Mouse (Mus musculus) hindbrain, embryonic 15.5 days (tissue): ENCODE data around the gene Morn1. TPM values are rescaled to one million over a fixed set of nuclear protein-coding genes. Genes with fewer than 3 reads are reported as not detected.

Experiments used
- ATAC-seq: fragments of 200-750 bp; cut with Nextera tagmentation; 2 replicates; pipeline ENCODE4 v1.8.0; 2017; ENCODE audit warnings: low read depth, moderate number of reproducible peaks, moderate TSS enrichment; ENCODE audit not compliant: low FRiP score
- H3K27ac ChIP-seq: fragments of 300-500 bp; sonication (generic); replicated peaks from 2 replicates; pipeline ENCODE4 v1.5.1; 2015; ENCODE audit warnings: mild to moderate bottlenecking, inconsistent platforms
- H3K27me3 ChIP-seq: fragments of 300-500 bp; sonication (generic); 2 replicates; pipeline ENCODE4 v1.6.1; 2015; ENCODE audit warnings: control low read depth, inconsistent platforms
- H3K36me3 ChIP-seq: fragments of 300-500 bp; sonication (generic); 2 replicates; pipeline ENCODE4 v1.6.1; 2015; ENCODE audit warnings: control low read depth, inconsistent platforms
- H3K4me1 ChIP-seq: fragments of 300-500 bp; sonication (generic); replicated peaks from 2 replicates; pipeline ENCODE4 v1.6.1; 2015; ENCODE audit warnings: control low read depth, inconsistent platforms
- H3K4me2 ChIP-seq: fragments of 300-500 bp; sonication (generic); 2 replicates; pipeline ENCODE4 v1.6.1; 2015; ENCODE audit warnings: moderate library complexity, mild to moderate bottlenecking, inconsistent platforms
- H3K4me3 ChIP-seq: fragments of 300-500 bp; sonication (generic); 2 replicates; pipeline ENCODE4 v1.5.1; 2015; ENCODE audit warnings: mild to moderate bottlenecking, inconsistent platforms
- H3K9ac ChIP-seq: fragments of 300-500 bp; sonication (generic); 2 replicates; pipeline ENCODE4 v1.6.1; 2015; ENCODE audit warnings: inconsistent platforms
- H3K9me3 ChIP-seq: fragments of 300-500 bp; sonication (generic); 2 replicates; pipeline ENCODE4 v1.6.1; 2016; ENCODE audit warnings: control low read depth, inconsistent platforms
- WGBS: fragments of 180-500 bp; shearing (Covaris S2); methylation state at CpG from one replicate; pipeline ENCODE4 v1.1.7; 2015; 5-methylcytosine and 5-hydroxymethylcytosine counted together
- polyA plus RNA-seq: library from polyadenylated mRNA; unstranded; fragments of >200 nt; fragmentation: Nextera tagmentation; extraction: Ambion mirVana; gene quantifications from 2 replicates; pipeline ENCODE4 v1.2.1, GENCODE M21; 2015

The Morn1 gene
- polyA plus RNA-seq, 1 experiment from 2014 or later, result 10.0 TPM

DNA sequence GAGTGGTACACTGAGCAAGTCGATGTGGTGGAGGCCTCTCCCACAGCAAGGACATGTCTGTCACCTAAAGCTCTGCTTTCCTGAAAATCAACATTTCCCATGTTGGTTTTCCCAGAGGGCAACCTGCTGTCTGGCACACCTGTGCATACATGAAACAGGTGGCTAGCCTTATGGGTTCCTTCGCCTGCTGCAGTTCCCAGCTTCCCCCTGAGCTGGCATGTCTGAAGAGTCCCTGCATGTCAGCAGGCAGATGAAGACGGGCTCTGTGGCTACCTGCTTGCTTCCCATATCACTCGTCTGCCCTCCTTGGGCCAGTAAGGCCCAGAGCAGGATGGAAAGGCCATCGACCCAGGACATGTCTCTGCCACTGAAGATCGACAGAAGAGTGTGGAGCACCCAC lies 11.1 kb downstream of the Morn1 start:
- 89% methylated on average over 6 of the region's 6 CpGs for WGBS

DNA sequence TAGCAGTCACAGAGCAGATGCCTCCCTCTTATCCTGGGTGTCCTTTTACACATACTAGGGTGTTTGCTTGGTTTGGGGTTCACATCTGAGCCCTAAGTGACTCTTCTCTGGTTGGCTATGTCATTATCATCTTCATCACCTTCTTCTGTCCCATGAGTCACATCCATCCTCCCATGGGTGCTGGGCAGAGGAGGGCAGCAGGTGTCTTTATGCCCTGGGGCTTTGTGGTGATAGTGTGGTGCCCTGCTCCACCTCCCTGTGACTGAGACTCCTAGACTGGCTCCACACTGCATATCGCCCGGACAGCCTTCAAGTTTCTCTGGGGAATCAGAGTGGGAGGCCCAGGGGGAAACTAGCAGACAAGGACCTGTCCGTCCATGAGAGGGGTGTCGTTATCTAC lies 12.2 kb downstream of the Morn1 start:
- Histone ChIP-seq H3K4me2 (no peak overlapping the region), H3K36me3 (no peaks in the 10 kb centered on the region), H3K27ac (no peak overlapping the region), H3K9me3 (no peaks in the 10 kb centered on the region), H3K9ac (no peak overlapping the region), H3K4me3 (no peak overlapping the region), H3K4me1 (peaks cover 5% of the 10 kb centered on the region; the same call in 1 of the 2 replicates), H3K27me3 (no peaks in the 10 kb centered on the region)
- no peak for ATAC-seq
- WGBS, result 80% methylated on average over 4 of the region's 4 CpGs

More for the DNA sequence above, 11.1 kb downstream of the Morn1 start:
- H3K4me1 ChIP-seq, result peaks cover 5% of the 10 kb centered on the region; the same call in 1 of the 2 replicates
- no peaks in the 10 kb centered on the region for H3K27me3 ChIP-seq
- no peak for ATAC-seq
- no peak overlapping the region for H3K4me2 ChIP-seq
- H3K9ac ChIP-seq, result no peak overlapping the region
- no peak overlapping the region for H3K27ac ChIP-seq
- H3K4me3 ChIP-seq, result no peak overlapping the region
- H3K9me3 ChIP-seq, result no peaks in the 10 kb centered on the region
- no peaks in the 10 kb centered on the region for H3K36me3 ChIP-seq

DNA sequence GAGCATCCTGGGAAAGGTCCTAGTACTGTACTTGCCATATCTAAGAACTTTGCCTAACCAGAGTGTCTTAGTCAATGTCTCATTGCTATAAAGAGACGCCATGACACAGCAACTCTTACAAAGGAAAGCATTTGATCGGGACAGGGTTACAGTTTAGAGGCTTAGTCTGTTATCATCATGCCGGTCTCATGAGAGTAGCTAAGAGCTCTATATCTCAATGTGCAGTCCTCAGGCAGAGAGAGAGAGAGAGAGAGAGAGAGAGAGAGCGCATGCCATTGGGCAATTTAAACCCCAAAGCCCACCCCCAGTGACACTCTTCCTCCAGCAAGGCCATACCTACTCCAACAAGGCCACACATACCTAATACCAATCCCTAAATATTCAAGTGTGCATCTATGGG lies 21.5 kb downstream of the Morn1 start:
- WGBS, result 90% methylated on average over 4 of the region's 4 CpGs
- H3K27ac ChIP-seq, result no peak overlapping the region
- H3K4me2 ChIP-seq, result no peak overlapping the region
- no peak overlapping the region for H3K9ac ChIP-seq
- no peak for ATAC-seq
- no peaks in the 10 kb centered on the region for H3K4me1 ChIP-seq
- H3K36me3 ChIP-seq, result no peaks in the 10 kb centered on the region
- H3K4me3 ChIP-seq, result no peak overlapping the region
- no peaks in the 10 kb centered on the region for H3K9me3 ChIP-seq
- no peaks in the 10 kb centered on the region for H3K27me3 ChIP-seq

DNA sequence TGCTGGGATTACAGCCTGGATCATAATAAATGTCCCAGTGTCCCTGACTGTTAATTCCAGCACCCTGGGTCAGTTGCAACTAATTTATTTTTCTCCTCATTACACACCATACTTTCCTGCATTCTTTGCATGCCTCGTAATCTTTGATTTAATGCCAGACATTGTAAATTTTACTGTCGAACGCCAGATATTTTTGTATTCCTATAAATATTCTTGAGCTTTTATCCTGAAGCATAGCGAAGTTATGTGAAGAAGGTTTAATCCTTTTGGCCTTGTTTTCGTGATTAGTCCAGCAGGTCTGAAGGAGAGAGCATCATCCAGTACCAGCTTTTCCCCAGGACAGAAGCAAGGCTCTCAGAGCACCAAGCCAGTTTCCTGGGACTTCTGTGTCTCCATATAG lies 23.1 kb downstream of the Morn1 start:
- no peak for ATAC-seq
- Histone ChIP-seq H3K4me1 (no peaks in the 10 kb centered on the region), H3K27ac (no peak overlapping the region), H3K4me3 (no peak overlapping the region), H3K9ac (no peak overlapping the region), H3K27me3 (no peaks in the 10 kb centered on the region), H3K4me2 (no peak overlapping the region), H3K36me3 (no peaks in the 10 kb centered on the region), H3K9me3 (no peaks in the 10 kb centered on the region)
- 89% methylated on average over 5 of the region's 5 CpGs for WGBS

DNA sequence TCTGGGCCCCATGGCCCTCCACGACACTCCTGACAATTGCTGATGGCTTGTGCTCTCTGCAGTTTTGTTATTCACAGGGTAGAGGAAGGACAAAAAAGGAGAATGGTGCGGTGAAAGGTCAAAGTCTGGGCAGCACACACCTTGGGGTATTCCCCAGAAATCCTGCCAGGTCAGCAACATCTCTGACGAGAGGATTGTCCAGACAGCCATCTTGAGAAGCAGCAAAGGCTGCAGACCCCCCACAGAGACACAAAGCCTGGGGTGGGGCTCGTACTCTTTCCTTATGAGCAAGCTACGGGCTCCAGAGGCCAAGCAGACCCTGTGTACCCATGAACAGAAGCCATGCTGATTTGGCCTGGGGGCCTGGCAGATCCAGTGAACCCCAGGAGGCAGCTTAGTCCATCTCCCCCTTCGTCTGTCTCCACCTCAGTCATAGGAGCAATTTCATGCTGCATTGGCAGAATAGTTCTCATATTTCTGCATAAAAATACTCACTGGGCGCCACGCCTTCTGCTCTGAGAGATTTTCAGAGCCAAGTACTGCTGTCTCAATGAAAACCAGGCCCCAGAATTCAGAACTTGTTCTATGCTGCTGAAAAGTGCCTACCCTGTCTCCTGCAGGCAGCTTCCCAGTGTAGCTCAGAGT lies 27.5 kb downstream of the Morn1 start:
- no peak for ATAC-seq
- H3K4me1 ChIP-seq, result no peaks in the 10 kb centered on the region; the same call in 1 of the 2 replicates
- no peak overlapping the region for H3K4me3 ChIP-seq
- WGBS, result 51% methylated on average over 8 of the region's 8 CpGs
- no peaks in the 10 kb centered on the region for H3K9me3 ChIP-seq
- H3K27me3 ChIP-seq, result no peaks in the 10 kb centered on the region
- H3K9ac ChIP-seq, result no peak overlapping the region
- H3K27ac ChIP-seq, result no peak overlapping the region
- H3K36me3 ChIP-seq, result no peaks in the 10 kb centered on the region
- no peak overlapping the region for H3K4me2 ChIP-seq

DNA sequence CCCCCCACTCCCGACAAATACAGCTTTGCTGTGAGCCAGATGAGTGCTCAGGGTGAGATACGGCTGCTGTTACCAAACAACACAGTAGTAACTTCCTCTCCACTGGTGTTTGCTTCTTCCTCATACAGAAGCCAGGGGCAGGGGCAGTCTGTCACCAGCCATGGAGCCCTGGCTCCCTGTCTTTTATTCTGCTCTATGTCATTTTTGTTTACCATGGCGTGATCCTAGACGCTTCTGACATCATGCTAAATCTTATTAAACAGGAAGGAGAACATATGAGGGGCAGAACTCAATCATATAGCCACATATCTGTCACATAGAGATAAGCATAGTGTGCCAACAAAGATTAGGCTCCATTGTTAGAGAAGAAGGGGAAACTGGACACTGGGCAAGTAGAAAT lies 30.2 kb downstream of the Morn1 start:
- Histone ChIP-seq H3K36me3 (no peaks in the 10 kb centered on the region), H3K9ac (no peak overlapping the region), H3K9me3 (no peaks in the 10 kb centered on the region), H3K4me2 (no peak overlapping the region), H3K27me3 (no peaks in the 10 kb centered on the region), H3K4me1 (peaks cover 4% of the 10 kb centered on the region; the same call in 1 of the 2 replicates), H3K27ac (no peak overlapping the region), H3K4me3 (no peak overlapping the region)
- no peak for ATAC-seq
- WGBS, result 81% methylated on average over 4 of the region's 4 CpGs

DNA sequence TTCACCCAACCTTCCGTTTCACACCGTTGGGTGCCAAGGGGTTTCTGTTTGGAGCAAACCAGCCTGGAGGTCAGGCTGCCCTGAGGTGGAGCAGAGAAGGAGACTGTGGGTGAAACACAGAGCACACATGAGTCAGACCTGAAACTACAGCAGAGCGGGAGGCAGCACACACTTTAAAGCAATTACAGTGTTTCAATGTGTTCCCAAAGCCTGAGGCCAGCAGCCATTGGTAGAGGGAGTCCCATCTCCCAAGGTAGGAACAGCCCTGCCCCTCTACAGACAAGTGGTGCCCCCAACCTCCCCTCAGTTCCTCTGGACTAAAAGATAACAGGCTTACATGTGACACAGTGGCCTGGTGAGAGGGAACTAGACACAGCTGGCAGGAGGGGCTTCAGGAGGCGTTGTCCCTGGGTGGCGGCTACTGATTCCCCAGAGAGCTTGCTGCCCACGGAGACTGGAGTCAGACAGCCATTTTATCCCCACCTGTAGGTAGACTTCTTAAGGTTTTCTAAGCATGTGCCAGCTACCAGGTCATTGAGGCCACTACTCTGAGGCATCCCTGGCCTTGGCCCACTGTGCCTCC lies 31.1 kb downstream of the Morn1 start:
- Histone ChIP-seq H3K27me3 (no peaks in the 10 kb centered on the region), H3K4me3 (no peak overlapping the region), H3K9ac (no peak overlapping the region), H3K4me2 (no peak overlapping the region), H3K27ac (no peak overlapping the region), H3K4me1 (peaks cover 9% of the 10 kb centered on the region), H3K36me3 (no peaks in the 10 kb centered on the region), H3K9me3 (no peaks in the 10 kb centered on the region)
- 75% methylated on average over 6 of the region's 6 CpGs for WGBS
- ATAC-seq, result no peak

DNA sequence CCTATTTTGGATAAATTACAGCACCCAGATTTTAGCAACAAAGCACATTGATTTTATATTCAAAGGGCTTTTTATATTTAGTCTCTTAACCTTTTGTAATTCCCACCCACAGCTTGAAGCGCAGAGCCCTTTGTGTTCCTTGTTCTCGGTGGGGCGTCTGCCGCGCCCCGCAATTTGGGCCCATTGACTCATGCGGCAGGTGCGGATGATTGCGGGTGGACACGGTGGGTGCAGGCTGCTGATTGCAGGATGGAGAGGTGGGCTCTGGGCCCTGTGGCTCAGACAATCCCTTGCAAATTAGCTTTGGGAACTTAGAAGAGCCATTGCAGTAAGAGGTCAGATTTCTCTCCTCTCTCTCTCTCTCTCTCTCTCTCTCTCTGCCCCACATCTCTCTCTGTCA lies 31.9 kb downstream of the Morn1 start:
- ATAC-seq, result no peak
- H3K27ac ChIP-seq, result no peak overlapping the region

DNA sequence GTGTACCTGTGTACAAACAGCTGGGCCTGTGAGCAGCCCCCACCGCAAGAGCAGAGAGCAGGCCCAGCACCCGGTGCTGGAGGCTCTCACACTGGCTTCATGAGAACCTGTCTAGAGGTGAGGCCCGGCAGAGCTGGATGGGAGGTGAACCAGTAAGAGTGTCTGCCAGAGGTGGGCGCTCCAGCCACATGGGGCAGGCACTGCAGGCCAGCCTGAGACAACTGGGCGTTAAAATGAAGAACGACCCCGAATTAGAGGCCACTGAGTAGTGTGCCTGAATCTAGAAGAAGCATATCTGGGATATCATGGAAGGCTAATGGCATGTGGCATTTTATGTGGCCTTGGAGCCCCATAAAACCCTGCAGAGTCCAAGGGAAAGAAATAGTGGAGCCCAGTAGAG lies 33.7 kb downstream of the Morn1 start:
- no peak overlapping the region for H3K4me3 ChIP-seq
- no peak overlapping the region for H3K4me2 ChIP-seq
- H3K9ac ChIP-seq, result no peak overlapping the region

More for the DNA sequence above, 31.9 kb downstream of the Morn1 start:
- Histone ChIP-seq H3K4me2 (no peak overlapping the region), H3K4me1 (peaks cover 17% of the 10 kb centered on the region), H3K4me3 (no peak overlapping the region), H3K27me3 (no peaks in the 10 kb centered on the region), H3K9ac (no peak overlapping the region), H3K9me3 (no peaks in the 10 kb centered on the region), H3K36me3 (no peaks in the 10 kb centered on the region)
- WGBS, result 53% methylated on average over 10 of the region's 10 CpGs

DNA sequence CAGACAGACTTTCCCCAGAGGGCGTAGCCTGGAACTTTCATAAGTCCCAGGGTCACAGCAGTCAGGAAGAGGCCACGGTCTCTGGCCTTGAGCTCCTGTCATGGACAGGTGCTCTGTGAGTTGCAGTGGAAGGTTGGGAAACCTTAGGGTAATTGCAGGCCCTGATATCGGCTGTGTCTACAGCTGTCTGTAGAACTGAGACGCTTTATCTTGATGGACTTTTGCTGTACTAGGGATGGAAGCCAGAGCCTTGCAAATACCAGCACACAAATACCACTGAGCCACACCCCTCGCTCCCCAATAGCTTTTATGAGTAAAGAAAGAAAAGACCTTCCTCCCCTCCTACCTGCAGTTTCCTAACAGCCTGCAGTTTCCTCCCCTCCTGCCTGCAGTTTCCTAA lies 34.2 kb downstream of the Morn1 start:
- H3K36me3 ChIP-seq, result no peaks in the 10 kb centered on the region
- no peak overlapping the region for H3K4me2 ChIP-seq
- H3K4me3 ChIP-seq, result no peak overlapping the region
- no peak for ATAC-seq
- no peaks in the 10 kb centered on the region for H3K9me3 ChIP-seq
- peaks cover 23% of the 10 kb centered on the region for H3K4me1 ChIP-seq
- H3K27ac ChIP-seq, result no peak overlapping the region
- no peaks in the 10 kb centered on the region for H3K27me3 ChIP-seq
- H3K9ac ChIP-seq, result no peak overlapping the region
- WGBS, result 85% methylated on average over 5 of the region's 5 CpGs

More for the DNA sequence above, 33.7 kb downstream of the Morn1 start:
- Histone ChIP-seq H3K9me3 (no peaks in the 10 kb centered on the region), H3K27ac (no peak overlapping the region), H3K36me3 (no peaks in the 10 kb centered on the region), H3K27me3 (no peaks in the 10 kb centered on the region), H3K4me1 (peaks cover 23% of the 10 kb centered on the region)
- no peak for ATAC-seq
- WGBS, result 88% methylated on average over 7 of the region's 7 CpGs

DNA sequence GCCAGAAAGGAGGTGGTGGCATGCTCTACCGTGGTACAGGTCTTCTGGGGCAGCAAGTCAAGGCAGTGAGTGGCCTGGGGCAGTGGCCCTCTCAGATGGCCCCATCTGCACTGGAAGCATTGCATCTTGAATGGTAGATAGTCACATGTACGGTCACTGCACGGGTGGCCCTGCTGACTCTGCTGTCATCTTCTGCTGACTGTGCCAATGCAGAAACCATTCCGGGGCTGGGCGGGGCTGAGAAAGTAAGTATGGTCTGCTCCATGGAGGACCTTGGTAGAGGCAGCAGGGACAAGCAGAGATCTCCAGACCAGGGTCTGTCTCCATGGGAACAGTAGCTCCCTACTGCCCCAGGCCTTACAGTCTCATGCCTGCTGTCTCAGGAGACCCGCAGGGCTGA lies 34.8 kb downstream of the Morn1 start:
- no peak overlapping the region for H3K4me2 ChIP-seq
- H3K9me3 ChIP-seq, result no peaks in the 10 kb centered on the region
- H3K4me3 ChIP-seq, result no peak overlapping the region
- 87% methylated on average over 6 of the region's 6 CpGs for WGBS
- ATAC-seq, result no peak
- no peaks in the 10 kb centered on the region for H3K27me3 ChIP-seq
- H3K4me1 ChIP-seq, result peaks cover 23% of the 10 kb centered on the region
- no peak overlapping the region for H3K27ac ChIP-seq
- H3K36me3 ChIP-seq, result no peaks in the 10 kb centered on the region
- H3K9ac ChIP-seq, result no peak overlapping the region

DNA sequence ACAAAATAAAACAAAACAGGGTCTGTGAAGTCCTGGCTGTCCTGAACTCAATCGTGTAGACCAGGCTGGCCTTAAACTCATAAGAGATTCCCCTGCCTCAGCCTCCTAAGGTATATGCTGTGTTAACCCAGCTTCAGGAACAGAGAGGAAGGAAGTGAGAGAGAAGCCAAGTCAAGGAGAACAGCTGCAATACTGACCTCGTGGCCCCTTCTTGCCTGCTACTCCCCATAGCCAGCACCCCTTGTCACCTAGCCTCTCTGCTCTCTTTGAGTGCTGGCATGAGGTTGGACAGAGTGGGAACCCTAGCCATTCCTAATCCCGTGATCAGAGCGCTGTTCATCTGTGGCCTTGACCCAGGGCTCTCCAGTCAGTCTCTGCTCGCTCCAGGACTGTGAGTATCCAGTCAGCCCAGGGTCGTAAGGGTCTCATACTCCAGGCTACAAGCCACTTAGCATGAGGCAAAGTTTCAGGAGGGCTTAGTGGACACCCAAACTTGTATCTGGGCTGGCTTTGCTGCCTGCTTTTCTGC lies 35.6 kb downstream of the Morn1 start:
- Histone ChIP-seq H3K27me3 (no peaks in the 10 kb centered on the region), H3K4me3 (no peak overlapping the region), H3K9ac (no peak overlapping the region), H3K9me3 (no peaks in the 10 kb centered on the region), H3K27ac (peak overlapping the region; percentile 73), H3K4me1 (peaks cover 28% of the 10 kb centered on the region), H3K36me3 (no peaks in the 10 kb centered on the region), H3K4me2 (no peak overlapping the region)
- no peak for ATAC-seq
- 79% methylated on average over 6 of the region's 6 CpGs for WGBS
